Mouse (Mus musculus) heart, embryonic 13.5 days (tissue): ENCODE measurements at regions not wholly inside any gene's neighbourhood (a gene's known extent, or its start where the extent isn't known, plus 50 kb on each side); places are given as distances from the start of the nearest gene placed in this dataset.

Source experiments
- ATAC-seq: fragments of 200-750 bp; cut with Nextera tagmentation; 2 replicates; pipeline ENCODE4 v1.8.0; 2017; ENCODE audit warnings: moderate TSS enrichment; ENCODE audit not compliant: insufficient number of reproducible peaks, low FRiP score, low TSS enrichment; ENCODE audit errors: extremely low read depth
- H3K27ac ChIP-seq: fragments of 300-500 bp; sonication (generic); replicated peaks from 2 replicates; pipeline ENCODE4 v1.5.1; 2015; ENCODE audit warnings: moderate library complexity, mild to moderate bottlenecking, inconsistent platforms
- H3K27me3 ChIP-seq: fragments of 300-500 bp; sonication (generic); replicated peaks from 2 replicates; pipeline ENCODE4 v1.6.1; 2015; ENCODE audit warnings: mild to moderate bottlenecking, inconsistent platforms
- H3K36me3 ChIP-seq: fragments of 300-500 bp; sonication (generic); 2 replicates; pipeline ENCODE4 v1.6.1; 2015; ENCODE audit warnings: mild to moderate bottlenecking, inconsistent platforms
- H3K4me1 ChIP-seq: fragments of 300-500 bp; sonication (generic); 2 replicates; pipeline ENCODE4 v1.6.1; 2015; ENCODE audit warnings: inconsistent platforms
- H3K4me2 ChIP-seq: fragments of 300-500 bp; sonication (generic); 2 replicates; pipeline ENCODE4 v1.6.1; 2015; ENCODE audit warnings: inconsistent platforms, mild to moderate bottlenecking, moderate library complexity
- H3K4me3 ChIP-seq: fragments of 300-500 bp; sonication (generic); 2 replicates; pipeline ENCODE4 v1.5.1; 2015; ENCODE audit warnings: moderate library complexity, mild to moderate bottlenecking, inconsistent platforms
- H3K9ac ChIP-seq: fragments of 300-500 bp; sonication (generic); 2 replicates; pipeline ENCODE4 v1.6.1; 2015; ENCODE audit warnings: inconsistent platforms, mild to moderate bottlenecking, moderate library complexity
- H3K9me3 ChIP-seq: fragments of 300-500 bp; sonication (generic); 2 replicates; pipeline ENCODE4 v1.6.1; 2016; ENCODE audit warnings: inconsistent platforms
- WGBS: fragments of 180-500 bp; shearing (Covaris S2); methylation state at CpG from one replicate; pipeline ENCODE4 v1.1.7; 2015; ENCODE audit warnings: mixed read lengths; 5-methylcytosine and 5-hydroxymethylcytosine counted together

- no peaks in the 10 kb centered on the region for H3K36me3 ChIP-seq
- no peaks in the 10 kb centered on the region for H3K27me3 ChIP-seq
- no peaks in the 10 kb centered on the region for H3K9me3 ChIP-seq
- 37% methylated on average over 10 of the region's 10 CpGs for WGBS
- ATAC-seq = no peak
- H3K4me2 ChIP-seq = peak overlapping the region; percentile 1; the same call in 1 of the 2 replicates
- H3K4me3 ChIP-seq = no peak overlapping the region
- peak overlapping the region; percentile 60 for H3K27ac ChIP-seq
- H3K4me1 ChIP-seq = peaks cover 33% of the 10 kb centered on the region
- H3K9ac ChIP-seq = no peak overlapping the region
Measured at GRCm38 (mm10) chr4:12781969-12782904, 610.4 kb upstream of the Fam92a start.

GRCm38 (mm10) chr4:12780254-12780653, 608.4 kb upstream of the Fam92a start:
- Histone ChIP-seq H3K27me3 (no peaks in the 10 kb centered on the region), H3K36me3 (no peaks in the 10 kb centered on the region), H3K9me3 (no peaks in the 10 kb centered on the region), H3K4me3 (no peak overlapping the region), H3K9ac (no peak overlapping the region), H3K27ac (no peak overlapping the region), H3K4me2 (no peak overlapping the region), H3K4me1 (peaks cover 26% of the 10 kb centered on the region)
- 88% methylated on average over 2 of the region's 2 CpGs for WGBS
- no peak for ATAC-seq

GRCm38 (mm10) chr4:12779211-12779610, 607.4 kb upstream of the Fam92a start:
- H3K36me3 ChIP-seq = no peaks in the 10 kb centered on the region
- WGBS = 83% methylated on average over 1 of the region's 1 CpGs
- ATAC-seq = no peak

GRCm38 (mm10) chr4:12778163-12778562, 606.3 kb upstream of the Fam92a start:
- no peak overlapping the region for H3K4me3 ChIP-seq
- ATAC-seq = no peak
- H3K36me3 ChIP-seq = no peaks in the 10 kb centered on the region
- no peaks in the 10 kb centered on the region for H3K27me3 ChIP-seq
- no peak overlapping the region for H3K27ac ChIP-seq
- peaks cover 29% of the 10 kb centered on the region for H3K4me1 ChIP-seq
- 63% methylated on average over 2 of the region's 2 CpGs for WGBS
- H3K9ac ChIP-seq = no peak overlapping the region
- no peak overlapping the region for H3K4me2 ChIP-seq
- no peaks in the 10 kb centered on the region for H3K9me3 ChIP-seq

More at GRCm38 (mm10) chr4:12779211-12779610, 607.4 kb upstream of the Fam92a start:
- H3K4me2 ChIP-seq = no peak overlapping the region
- H3K4me1 ChIP-seq = peaks cover 25% of the 10 kb centered on the region
- H3K4me3 ChIP-seq = no peak overlapping the region
- H3K27ac ChIP-seq = no peak overlapping the region
- H3K27me3 ChIP-seq = no peaks in the 10 kb centered on the region
- no peak overlapping the region for H3K9ac ChIP-seq
- H3K9me3 ChIP-seq = no peaks in the 10 kb centered on the region

- Histone ChIP-seq H3K36me3 (no peaks in the 10 kb centered on the region), H3K4me1 (peaks cover 14% of the 10 kb centered on the region), H3K9me3 (no peaks in the 10 kb centered on the region), H3K27me3 (no peaks in the 10 kb centered on the region), H3K4me2 (no peak overlapping the region), H3K9ac (no peak overlapping the region), H3K27ac (no peak overlapping the region), H3K4me3 (no peak overlapping the region)
- ATAC-seq = no peak
- 82% methylated on average over 2 of the region's 2 CpGs for WGBS
Measured at GRCm38 (mm10) chr4:12776217-12776578, 604.4 kb upstream of the Fam92a start.

GRCm38 (mm10) chr4:12775524-12776216, 603.9 kb upstream of the Fam92a start:
- no peak overlapping the region for H3K9ac ChIP-seq
- H3K27ac ChIP-seq = no peak overlapping the region
- H3K36me3 ChIP-seq = no peaks in the 10 kb centered on the region
- no peak for ATAC-seq
- H3K9me3 ChIP-seq = no peaks in the 10 kb centered on the region
- H3K27me3 ChIP-seq = no peaks in the 10 kb centered on the region
- H3K4me1 ChIP-seq = peaks cover 14% of the 10 kb centered on the region
- no peak overlapping the region for H3K4me3 ChIP-seq
- no peak overlapping the region for H3K4me2 ChIP-seq
- 60% methylated on average over 3 of the region's 3 CpGs for WGBS

- WGBS = 51% methylated on average over 4 of the region's 4 CpGs
- no peaks in the 10 kb centered on the region for H3K9me3 ChIP-seq
- no peak overlapping the region for H3K4me2 ChIP-seq
- peaks cover 14% of the 10 kb centered on the region for H3K4me1 ChIP-seq
- no peak overlapping the region for H3K9ac ChIP-seq
- no peaks in the 10 kb centered on the region for H3K36me3 ChIP-seq
- H3K27ac ChIP-seq = no peak overlapping the region
- H3K27me3 ChIP-seq = no peaks in the 10 kb centered on the region
- H3K4me3 ChIP-seq = no peak overlapping the region
- no peak for ATAC-seq
Measured at GRCm38 (mm10) chr4:12775090-12775489, 603.3 kb upstream of the Fam92a start.

GRCm38 (mm10) chr4:12774671-12775070, 602.9 kb upstream of the Fam92a start:
- Histone ChIP-seq H3K9ac (no peak overlapping the region), H3K27me3 (no peaks in the 10 kb centered on the region), H3K27ac (no peak overlapping the region), H3K4me1 (peaks cover 14% of the 10 kb centered on the region), H3K4me2 (no peak overlapping the region), H3K4me3 (no peak overlapping the region), H3K36me3 (no peaks in the 10 kb centered on the region), H3K9me3 (no peaks in the 10 kb centered on the region)
- WGBS = 63% methylated on average over 5 of the region's 5 CpGs
- ATAC-seq = no peak

GRCm38 (mm10) chr4:12773201-12773600, 601.4 kb upstream of the Fam92a start:
- H3K27ac ChIP-seq = no peak overlapping the region
- 57% methylated on average over 7 of the region's 7 CpGs for WGBS
- H3K9ac ChIP-seq = no peak overlapping the region
- no peaks in the 10 kb centered on the region for H3K9me3 ChIP-seq
- H3K4me1 ChIP-seq = peaks cover 14% of the 10 kb centered on the region
- H3K27me3 ChIP-seq = no peaks in the 10 kb centered on the region
- no peak overlapping the region for H3K4me2 ChIP-seq
- ATAC-seq = no peak
- no peak overlapping the region for H3K4me3 ChIP-seq
- H3K36me3 ChIP-seq = no peaks in the 10 kb centered on the region

GRCm38 (mm10) chr4:12770131-12770780, 598.4 kb upstream of the Fam92a start:
- peaks cover 11% of the 10 kb centered on the region for H3K4me1 ChIP-seq
- 82% methylated on average over 5 of the region's 5 CpGs for WGBS
- H3K4me2 ChIP-seq = no peak overlapping the region
- no peak overlapping the region for H3K27ac ChIP-seq
- no peaks in the 10 kb centered on the region for H3K36me3 ChIP-seq
- no peak overlapping the region for H3K4me3 ChIP-seq
- ATAC-seq = no peak
- no peaks in the 10 kb centered on the region for H3K9me3 ChIP-seq
- H3K27me3 ChIP-seq = no peaks in the 10 kb centered on the region
- H3K9ac ChIP-seq = no peak overlapping the region

- H3K9me3 ChIP-seq = no peaks in the 10 kb centered on the region
- H3K4me2 ChIP-seq = no peak overlapping the region
- no peak for ATAC-seq
Measured at GRCm38 (mm10) chr4:12769092-12769491, 597.3 kb upstream of the Fam92a start.

More at GRCm38 (mm10) chr4:12769092-12769491, 597.3 kb upstream of the Fam92a start:
- Histone ChIP-seq H3K4me3 (no peak overlapping the region), H3K4me1 (peaks cover 4% of the 10 kb centered on the region; the same call in 1 of the 2 replicates), H3K27ac (no peak overlapping the region), H3K27me3 (no peaks in the 10 kb centered on the region), H3K36me3 (no peaks in the 10 kb centered on the region), H3K9ac (no peak overlapping the region)
